Mouse (Mus musculus) adrenal gland, postnatal 25 days (tissue): ENCODE measurements around the gene Vhl. TPM values are rescaled to one million over a fixed set of nuclear protein-coding genes. Genes with fewer than 3 reads are reported as not detected.
A peak's percentile ranks its signal among the peaks of the same experiment; 100 is the strongest.
"Not testable (repeated sequence)": the region's sequence is repeated elsewhere in the genome, so short reads cannot be mapped to it uniquely, and the experiment has no call there.

ENCODE experiments used
- DNase-seq: peaks from one replicate; pipeline ENCODE4 v3.0.0; 2021; ENCODE audit warnings: mixed read lengths
- total RNA-seq: library from RNA; stranded (reverse); gene quantifications from 2 replicates; pipeline ENCODE4 v1.2.3, GENCODE M21; 2021

Vhl gene
- total RNA-seq, 1 experiment from 2014 or later, result 31.6 TPM

GRCm38 (mm10) chr6:113661353-113662241 lies 37.8 kb downstream of the Vhl start:
- DNase-seq, result peak; percentile 80

DNA sequence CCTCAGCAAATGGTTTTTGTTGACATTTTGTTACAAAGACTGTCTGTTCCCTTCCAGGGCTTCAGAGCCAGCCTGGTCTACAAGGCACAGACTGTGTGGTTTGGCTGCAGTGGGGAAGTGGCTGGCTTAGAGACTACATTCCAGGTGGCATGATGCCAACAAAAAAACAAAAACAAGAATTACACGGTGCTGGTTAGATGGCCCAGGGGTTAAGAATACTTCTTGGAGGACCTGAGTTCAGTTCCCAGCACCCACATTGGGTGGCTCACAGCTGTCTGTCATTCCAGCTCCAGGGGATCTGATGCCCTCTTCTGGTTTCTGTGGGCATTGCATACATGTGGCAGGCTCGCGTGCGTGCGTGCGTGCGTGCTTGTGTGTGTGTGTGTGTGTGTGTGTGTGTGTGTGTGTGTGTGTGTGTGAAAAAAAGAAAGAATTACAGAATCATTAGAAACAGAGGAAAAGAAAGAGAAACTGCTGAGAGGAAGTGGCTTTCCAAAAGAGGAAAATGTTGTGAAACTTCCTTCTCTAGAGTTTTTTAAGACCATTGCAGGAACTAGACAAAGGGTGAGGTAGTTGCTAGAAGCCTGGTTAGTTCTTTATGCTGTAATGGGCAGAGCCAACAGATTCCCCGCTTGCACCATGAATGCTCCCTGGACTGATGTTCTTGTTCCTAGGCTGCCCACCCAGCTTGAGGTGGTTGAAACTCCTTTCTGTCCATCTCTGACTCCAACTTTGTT lies 39.4 kb downstream of the Vhl start:
- DNase-seq, result no peak

GRCm38 (mm10) chr6:113664305-113664704 lies 40.5 kb downstream of the Vhl start:
- no peak for DNase-seq

GRCm38 (mm10) chr6:113667611-113668122 lies 43.9 kb downstream of the Vhl start:
- no peak for DNase-seq

DNA sequence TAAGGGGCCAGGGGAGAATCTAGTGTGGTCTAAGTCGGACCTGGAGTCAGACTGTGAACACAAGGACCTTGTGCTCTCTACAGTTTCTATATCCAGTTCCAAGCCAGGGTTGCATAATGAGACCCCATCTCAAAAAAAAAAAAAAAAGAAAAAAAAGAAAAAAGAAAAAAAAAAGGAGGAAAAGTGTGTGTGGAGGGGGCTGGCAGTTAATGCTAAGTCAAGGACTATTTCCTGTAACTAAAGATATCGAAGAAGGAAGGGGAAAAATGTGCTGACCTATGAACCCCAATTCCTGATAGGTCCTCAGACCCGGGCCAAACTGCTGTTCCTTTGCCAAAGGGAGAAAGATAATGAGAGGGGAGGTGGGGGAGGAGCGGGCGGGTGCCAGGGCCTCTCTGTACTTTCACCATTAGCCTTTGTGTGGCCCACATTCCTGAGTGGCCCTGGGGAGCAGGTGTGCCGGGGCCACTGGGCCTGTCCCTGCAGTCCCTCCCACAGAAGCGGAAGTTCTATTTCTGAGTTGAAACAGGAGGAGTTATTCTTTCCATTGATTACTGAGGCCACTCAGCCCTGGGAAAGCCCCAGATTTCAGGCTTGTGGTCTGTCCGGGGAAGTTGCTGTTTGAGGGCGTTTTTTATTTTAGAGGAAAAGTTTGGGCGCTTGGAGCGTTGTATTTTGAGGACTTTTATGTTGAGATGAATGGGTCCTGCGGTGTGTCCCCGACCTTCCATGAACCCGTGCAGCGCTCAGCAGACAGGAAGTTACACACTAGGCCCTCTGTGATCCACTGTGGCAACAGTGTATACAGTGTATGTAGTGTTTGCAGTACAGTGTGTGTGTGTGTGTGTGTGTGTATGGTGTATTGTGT lies 44.8 kb downstream of the Vhl start:
- DNase-seq, result peak; percentile 23

DNA sequence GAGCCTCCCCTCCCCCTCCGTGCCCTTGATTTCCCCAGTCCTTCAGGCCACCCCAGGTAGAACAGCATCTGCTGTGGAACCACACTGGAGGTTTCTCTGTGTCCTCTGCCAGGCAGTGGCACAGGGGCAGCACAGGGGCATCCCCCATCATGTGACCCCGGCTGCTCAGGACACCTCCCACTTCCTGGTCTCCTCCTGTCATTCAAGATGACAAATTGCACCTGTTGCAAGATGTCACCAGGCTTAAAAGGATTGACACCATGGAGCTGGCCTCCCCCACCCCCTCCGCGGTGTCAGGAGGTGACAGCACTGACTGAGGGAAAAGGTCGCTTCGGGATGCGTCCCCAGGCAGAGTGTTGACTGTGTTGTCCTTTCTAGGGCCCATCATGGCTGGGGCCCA lies 46.1 kb downstream of the Vhl start:
- no peak for DNase-seq

- not testable (repeated sequence) for DNase-seq
Measured at GRCm38 (mm10) chr6:113672029-113672428, 48.3 kb downstream of the Vhl start.

GRCm38 (mm10) chr6:113672989-113673388 lies 49.2 kb downstream of the Vhl start:
- DNase-seq, result no peak

DNA sequence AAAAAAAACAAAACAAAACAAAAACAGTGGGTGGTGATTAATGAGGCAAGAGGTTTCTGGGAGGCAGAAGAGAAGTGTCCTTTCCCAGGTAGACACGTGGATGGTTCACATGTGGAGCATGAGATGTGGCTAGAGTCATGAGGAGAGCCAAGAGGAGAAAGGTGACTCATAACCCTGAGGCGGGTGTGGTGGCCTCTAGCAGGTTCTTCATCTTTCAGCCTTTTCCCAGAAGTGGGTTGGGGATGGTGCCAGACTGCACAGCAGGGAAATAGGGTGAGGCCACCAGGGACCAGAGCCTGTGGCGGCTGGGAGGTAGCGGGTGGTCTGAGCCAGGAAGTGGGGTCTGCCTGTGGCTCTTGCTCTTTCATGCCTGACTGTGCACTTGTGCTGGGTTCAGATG lies 51.5 kb downstream of the Vhl start:
- no peak for DNase-seq

DNA sequence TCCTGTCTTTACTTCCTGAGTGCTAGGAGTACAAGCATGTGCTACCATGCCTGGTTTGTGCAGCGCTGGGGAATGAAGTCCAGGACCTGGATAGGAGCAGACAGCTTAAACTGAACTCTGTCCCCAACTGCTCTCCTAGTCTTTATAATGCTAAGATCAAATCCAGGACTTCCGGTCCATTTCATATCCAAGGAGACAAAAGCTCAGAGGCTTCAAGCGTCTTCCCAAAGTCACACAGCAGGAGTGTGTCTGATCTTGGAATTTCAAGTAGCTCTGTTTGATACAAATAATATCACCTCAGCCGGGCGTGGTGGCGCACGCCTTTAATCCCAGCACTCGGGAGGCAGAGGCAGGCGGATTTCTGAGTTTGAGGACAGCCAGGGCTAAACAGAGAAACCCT lies 52.2 kb downstream of the Vhl start:
- no peak for DNase-seq

DNA sequence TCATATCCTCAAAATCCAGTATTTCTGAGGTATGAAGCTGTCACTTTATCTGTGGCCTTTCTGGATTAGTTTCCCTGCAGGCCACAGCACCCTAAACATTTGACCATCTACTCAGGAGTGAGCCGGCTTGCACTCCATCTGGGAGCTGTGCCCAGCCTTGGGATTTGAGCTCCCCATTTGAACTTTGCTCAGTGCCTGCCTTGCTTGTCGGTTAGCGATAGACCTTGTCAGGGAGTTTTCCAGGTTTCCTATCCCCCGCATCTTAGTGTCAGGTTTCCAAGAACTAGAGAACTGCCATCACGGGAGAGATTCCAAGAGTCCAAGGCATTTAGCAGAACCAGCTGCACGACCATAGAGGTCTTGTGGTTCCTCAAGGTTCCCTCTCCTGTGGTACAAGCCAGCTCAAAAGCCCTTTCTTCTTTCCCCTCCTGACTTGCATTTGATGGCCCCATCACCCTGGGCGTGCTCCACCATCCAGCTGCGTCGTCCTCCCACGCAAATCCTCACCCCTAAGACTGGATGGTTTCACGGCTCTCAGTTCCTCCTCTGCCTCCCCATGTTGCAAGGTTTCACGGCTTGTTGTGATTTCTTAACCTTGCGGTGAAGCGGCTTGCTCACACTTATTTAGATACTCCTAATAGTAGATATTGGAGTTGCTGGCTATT lies 53.4 kb downstream of the Vhl start:
- DNase-seq, result no peak

DNA sequence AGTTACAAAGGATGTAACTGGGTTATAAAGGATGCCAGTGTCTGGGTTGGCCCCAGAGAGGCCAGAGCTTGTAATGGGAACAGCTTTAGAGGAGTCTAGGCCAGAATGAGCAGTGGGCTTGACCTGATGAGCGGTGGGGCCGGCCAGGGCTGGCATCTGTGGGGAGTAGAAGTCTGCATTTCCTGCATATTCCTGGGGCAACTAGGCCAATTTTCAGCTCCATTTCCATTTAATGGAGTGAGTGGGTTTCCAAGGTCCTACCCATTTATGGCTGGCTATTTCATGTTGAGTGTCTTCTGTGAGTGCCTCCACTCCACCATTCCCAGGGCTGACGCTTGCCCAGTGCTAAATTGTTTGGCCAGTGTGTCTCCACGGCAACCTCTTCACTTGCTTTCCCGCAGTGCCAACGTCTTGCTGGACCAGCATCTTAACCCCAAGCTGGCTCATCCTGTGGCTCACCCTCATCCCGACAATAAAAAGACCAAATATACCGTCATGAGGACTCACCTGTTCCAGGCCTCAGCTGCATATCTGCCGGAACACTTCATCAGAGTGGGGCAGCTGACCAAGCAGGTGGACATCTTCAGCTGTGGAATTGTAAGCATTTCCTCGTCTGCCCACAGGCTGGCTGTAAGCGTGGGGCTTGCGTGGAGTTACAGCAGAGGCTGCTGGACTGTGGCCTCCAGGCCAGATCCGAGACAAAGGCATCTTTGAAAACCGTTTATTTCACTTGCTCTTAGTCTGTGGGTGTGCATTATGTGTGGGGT lies 54.7 kb downstream of the Vhl start:
- no peak for DNase-seq

DNA sequence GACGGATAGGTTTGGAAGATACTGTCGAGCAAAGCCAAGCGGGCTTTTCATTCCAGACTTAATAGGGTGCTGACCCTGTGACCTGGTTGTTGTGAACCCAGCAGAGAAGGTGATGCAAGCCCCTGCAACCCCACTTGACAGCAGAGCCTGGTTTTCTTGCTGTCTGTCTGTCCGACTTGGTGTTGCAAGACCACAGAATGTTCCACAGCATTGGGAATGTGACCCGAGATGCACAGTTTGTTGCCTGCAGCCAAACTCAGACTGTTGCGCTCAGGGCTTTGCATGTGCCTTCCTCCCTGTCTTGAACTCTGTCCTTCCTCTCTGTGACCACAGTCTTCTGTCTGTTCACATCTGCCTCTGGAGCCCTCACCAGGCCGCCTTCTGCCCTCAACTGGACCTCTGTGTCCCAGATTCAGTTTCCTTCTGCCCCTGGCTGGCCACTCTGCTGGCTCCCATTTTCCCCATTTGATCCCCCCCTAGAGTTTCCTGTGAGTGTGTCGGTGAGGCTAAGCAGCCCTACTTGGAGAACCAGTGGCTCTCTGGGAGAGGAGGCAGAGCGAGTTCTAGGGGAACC lies 56.3 kb downstream of the Vhl start:
- DNase-seq, result no peak

Other genes with a start within 250 kb of the Vhl start
- gene Tada3, start 246.1 kb upstream of the Vhl start, total RNA-seq, result 51.4 and 54.5 TPM in 2 replicates
- 143 and 191 TPM in 2 replicates for gene Arpc4, start 245.8 kb upstream of the Vhl start, total RNA-seq
- 3.9 and 4.5 TPM in 2 replicates for gene Ttll3, start 234.7 kb upstream of the Vhl start, total RNA-seq
- gene Rpusd3, start 204.6 kb upstream of the Vhl start, total RNA-seq, result 7.6 and 8.1 TPM in 2 replicates
- gene Cidec, start 188.2 kb upstream of the Vhl start, total RNA-seq, result 153 and 182 TPM in 2 replicates
- gene Jagn1, start 181.4 kb upstream of the Vhl start, total RNA-seq, result 47.5 and 55.0 TPM in 2 replicates
- gene Il17re, start 165.5 kb upstream of the Vhl start, total RNA-seq, result 0.76 and 1.5 TPM in 2 replicates
- 18.0 and 19.3 TPM in 2 replicates for gene Il17rc, start 152.5 kb upstream of the Vhl start, total RNA-seq
- 45.2 and 59.9 TPM in 2 replicates for gene Creld1, start 140.7 kb upstream of the Vhl start, total RNA-seq
- 0.30 TPM in 1 of 2 replicates, not detected in the other for gene Prrt3, start 122.0 kb upstream of the Vhl start, total RNA-seq
- gene Emc3, start 92.3 kb upstream of the Vhl start, total RNA-seq, result 116 and 125 TPM in 2 replicates
- gene Fancd2, start 92.3 kb upstream of the Vhl start, total RNA-seq, result 2.0 and 3.0 TPM in 2 replicates
- 0.70 TPM in 1 of 2 replicates, not detected in the other for gene Fancd2os, start 23.2 kb upstream of the Vhl start, total RNA-seq
- 175 and 224 TPM in 2 replicates for gene Brk1, start 19.2 kb upstream of the Vhl start, total RNA-seq
- gene Irak2, start 14.5 kb downstream of the Vhl start, total RNA-seq, result 13.8 and 17.1 TPM in 2 replicates
- gene Tatdn2, start 73.1 kb downstream of the Vhl start, total RNA-seq, result 49.5 and 50.7 TPM in 2 replicates
- gene Ghrl, start 95.9 kb downstream of the Vhl start, total RNA-seq, result not detected in 2 replicates
- 109 and 115 TPM in 2 replicates for gene Sec13, start 116.8 kb downstream of the Vhl start, total RNA-seq